Mouse (Mus musculus): ENCODE data around the gene Dolpp1. TPM values are rescaled to one million over a fixed set of nuclear protein-coding genes. Genes with fewer than 3 reads are reported as not detected.
A peak's percentile ranks its signal among the peaks of the same experiment; 100 is the strongest.

Gene Dolpp1
- polyA plus RNA-seq, 1 experiment: 24.4 TPM

- peaks cover 96% of the 10 kb centered on the region for H3K36me3 ChIP-seq (replicated peaks; ENCODE audit: low read length)
- no peaks in the 10 kb centered on the region for H3K9me3 ChIP-seq
- no peak overlapping the region for H3K4me3 ChIP-seq (replicated peaks)
- TF ChIP-seq FLI1 (IDR thresholded peaks at IDR 0.05; ENCODE audit: low read length) (no peak), GATA1 (IDR thresholded peaks at IDR 0.05; ENCODE audit: borderline replicate concordance, low read length) (no peak)
- no peaks in the 10 kb centered on the region for H3K27me3 ChIP-seq (replicated peaks)
- peaks cover 6% of the 10 kb centered on the region for H3K4me1 ChIP-seq
These were observed 19.3 kb upstream of the Dolpp1 start for GRCm38 (mm10) chr2:30372726-30373125.

GRCm38 (mm10) chr2:30375893-30376292 is 16.2 kb upstream of the Dolpp1 start:
- Histone ChIP-seq H3K4me3 (replicated peaks) (no peak overlapping the region), H3K9me3 (no peaks in the 10 kb centered on the region), H3K4me1 (peaks cover 35% of the 10 kb centered on the region), H3K36me3 (replicated peaks; ENCODE audit: low read length) (peaks cover 92% of the 10 kb centered on the region), H3K27me3 (replicated peaks) (no peaks in the 10 kb centered on the region)
- no peak for TF ChIP-seq FLI1 (IDR thresholded peaks at IDR 0.05; ENCODE audit: low read length)
- no peak for TF ChIP-seq GATA1 (IDR thresholded peaks at IDR 0.05; ENCODE audit: borderline replicate concordance, low read length)

GRCm38 (mm10) chr2:30377721-30378120 is 14.3 kb upstream of the Dolpp1 start:
- Histone ChIP-seq H3K36me3 (replicated peaks; ENCODE audit: low read length) (peaks cover 93% of the 10 kb centered on the region), H3K4me3 (replicated peaks) (peak overlapping the region; percentile 30), H3K27me3 (replicated peaks) (no peaks in the 10 kb centered on the region), H3K9me3 (no peaks in the 10 kb centered on the region), H3K4me1 (peaks cover 53% of the 10 kb centered on the region)
- TF ChIP-seq FLI1 (IDR thresholded peaks at IDR 0.05; ENCODE audit: low read length) (no peak), GATA1 (IDR thresholded peaks at IDR 0.05; ENCODE audit: borderline replicate concordance, low read length) (no peak)

GRCm38 (mm10) chr2:30379307-30379706 is 12.7 kb upstream of the Dolpp1 start:
- no peak for TF ChIP-seq GATA1 (IDR thresholded peaks at IDR 0.05; ENCODE audit: borderline replicate concordance, low read length)
- no peak for TF ChIP-seq FLI1 (IDR thresholded peaks at IDR 0.05; ENCODE audit: low read length)
- Histone ChIP-seq H3K4me3 (replicated peaks) (no peak overlapping the region), H3K4me1 (peaks cover 66% of the 10 kb centered on the region), H3K9me3 (no peaks in the 10 kb centered on the region), H3K36me3 (replicated peaks; ENCODE audit: low read length) (peaks cover 95% of the 10 kb centered on the region), H3K27me3 (replicated peaks) (no peaks in the 10 kb centered on the region)

- peaks cover 5% of the 10 kb centered on the region for H3K9me3 ChIP-seq
- TF ChIP-seq FLI1 (IDR thresholded peaks at IDR 0.05; ENCODE audit: low read length): no peak
- TF ChIP-seq GATA1 (IDR thresholded peaks at IDR 0.05; ENCODE audit: borderline replicate concordance, low read length): no peak
- peaks cover 97% of the 10 kb centered on the region for H3K36me3 ChIP-seq (replicated peaks; ENCODE audit: low read length)
- H3K27me3 ChIP-seq (replicated peaks): no peaks in the 10 kb centered on the region
- peaks cover 81% of the 10 kb centered on the region for H3K4me1 ChIP-seq
- peak overlapping the region; percentile 76 for H3K4me3 ChIP-seq (replicated peaks)
These were observed 11.3 kb upstream of the Dolpp1 start for GRCm38 (mm10) chr2:30380564-30381376.

- Histone ChIP-seq H3K4me1 (peaks cover 82% of the 10 kb centered on the region), H3K4me3 (replicated peaks) (no peak overlapping the region), H3K27me3 (replicated peaks) (no peaks in the 10 kb centered on the region), H3K36me3 (replicated peaks; ENCODE audit: low read length) (peaks cover 97% of the 10 kb centered on the region), H3K9me3 (peaks cover 8% of the 10 kb centered on the region)
- no peak for TF ChIP-seq GATA1 (IDR thresholded peaks at IDR 0.05; ENCODE audit: borderline replicate concordance, low read length)
- TF ChIP-seq FLI1 (IDR thresholded peaks at IDR 0.05; ENCODE audit: low read length): no peak
These were observed 10.7 kb upstream of the Dolpp1 start for GRCm38 (mm10) chr2:30381377-30381725.

GRCm38 (mm10) chr2:30384814-30385213 is 7.2 kb upstream of the Dolpp1 start:
- Histone ChIP-seq H3K36me3 (replicated peaks; ENCODE audit: low read length) (peaks cover 88% of the 10 kb centered on the region), H3K27me3 (replicated peaks) (no peaks in the 10 kb centered on the region), H3K4me1 (peaks cover 58% of the 10 kb centered on the region), H3K9me3 (peaks cover 19% of the 10 kb centered on the region), H3K4me3 (replicated peaks) (peak overlapping the region; percentile 38)
- TF ChIP-seq GATA1 (IDR thresholded peaks at IDR 0.05; ENCODE audit: borderline replicate concordance, low read length) (no peak), FLI1 (IDR thresholded peaks at IDR 0.05; ENCODE audit: low read length) (no peak)

- peaks cover 82% of the 10 kb centered on the region for H3K36me3 ChIP-seq (replicated peaks; ENCODE audit: low read length)
- peak overlapping the region; percentile 10 for H3K4me3 ChIP-seq (replicated peaks)
- no peaks in the 10 kb centered on the region for H3K27me3 ChIP-seq (replicated peaks)
- TF ChIP-seq FLI1 (IDR thresholded peaks at IDR 0.05; ENCODE audit: low read length): no peak
- no peak for TF ChIP-seq GATA1 (IDR thresholded peaks at IDR 0.05; ENCODE audit: borderline replicate concordance, low read length)
- H3K4me1 ChIP-seq: peaks cover 53% of the 10 kb centered on the region
- peaks cover 19% of the 10 kb centered on the region for H3K9me3 ChIP-seq
These were observed 6.5 kb upstream of the Dolpp1 start for GRCm38 (mm10) chr2:30385591-30385990.

- Histone ChIP-seq H3K27me3 (replicated peaks) (no peaks in the 10 kb centered on the region), H3K4me1 (peaks cover 53% of the 10 kb centered on the region), H3K9me3 (peaks cover 19% of the 10 kb centered on the region), H3K36me3 (replicated peaks; ENCODE audit: low read length) (peaks cover 70% of the 10 kb centered on the region), H3K4me3 (replicated peaks) (no peak overlapping the region)
- TF ChIP-seq FLI1 (IDR thresholded peaks at IDR 0.05; ENCODE audit: low read length) (no peak), GATA1 (IDR thresholded peaks at IDR 0.05; ENCODE audit: borderline replicate concordance, low read length) (no peak)
These were observed 5.1 kb upstream of the Dolpp1 start for GRCm38 (mm10) chr2:30386913-30387312.

GRCm38 (mm10) chr2:30389000-30389399 is 3.1 kb upstream of the Dolpp1 start:
- H3K9me3 ChIP-seq: peaks cover 19% of the 10 kb centered on the region
- peaks cover 50% of the 10 kb centered on the region for H3K4me1 ChIP-seq
- TF ChIP-seq FLI1 (IDR thresholded peaks at IDR 0.05; ENCODE audit: low read length): no peak
- TF ChIP-seq GATA1 (IDR thresholded peaks at IDR 0.05; ENCODE audit: borderline replicate concordance, low read length): no peak
- peaks cover 54% of the 10 kb centered on the region for H3K36me3 ChIP-seq (replicated peaks; ENCODE audit: low read length)
- no peaks in the 10 kb centered on the region for H3K27me3 ChIP-seq (replicated peaks)
- no peak overlapping the region for H3K4me3 ChIP-seq (replicated peaks)

All from megakaryocyte, embryonic 14.5 days (primary cell).